Mouse (Mus musculus) left cerebral cortex, postnatal 36 days (tissue): ENCODE measurements around the gene Dock8. TPM values are rescaled to one million over a fixed set of nuclear protein-coding genes. Genes with fewer than 3 reads are reported as not detected.
"Not testable (repeated sequence)": the region's sequence is repeated elsewhere in the genome, so short reads cannot be mapped to it uniquely, and the experiment has no call there.

ENCODE experiments used
- DNase-seq, 2 experiments: peaks; one replicate each; pipeline ENCODE4 v3.0.0; 2021 to 2022; ENCODE audit warnings: low spot score in 2 of 2, mixed read lengths in 1 of 2
- intact Hi-C: fragments of 180-260 bp; cut with DNase I; formaldehyde crosslinking; loops from one replicate; pipeline ENCODE4 v1.15.1; 2025
- total RNA-seq, 2 experiments: library from RNA; stranded (reverse); gene quantifications; 2 replicates each; pipeline ENCODE4 v1.2.3; 2021

Gene Dock8
- total RNA-seq, 2 experiments from 2014 or later: 2.3 to 4.6 TPM

DNA sequence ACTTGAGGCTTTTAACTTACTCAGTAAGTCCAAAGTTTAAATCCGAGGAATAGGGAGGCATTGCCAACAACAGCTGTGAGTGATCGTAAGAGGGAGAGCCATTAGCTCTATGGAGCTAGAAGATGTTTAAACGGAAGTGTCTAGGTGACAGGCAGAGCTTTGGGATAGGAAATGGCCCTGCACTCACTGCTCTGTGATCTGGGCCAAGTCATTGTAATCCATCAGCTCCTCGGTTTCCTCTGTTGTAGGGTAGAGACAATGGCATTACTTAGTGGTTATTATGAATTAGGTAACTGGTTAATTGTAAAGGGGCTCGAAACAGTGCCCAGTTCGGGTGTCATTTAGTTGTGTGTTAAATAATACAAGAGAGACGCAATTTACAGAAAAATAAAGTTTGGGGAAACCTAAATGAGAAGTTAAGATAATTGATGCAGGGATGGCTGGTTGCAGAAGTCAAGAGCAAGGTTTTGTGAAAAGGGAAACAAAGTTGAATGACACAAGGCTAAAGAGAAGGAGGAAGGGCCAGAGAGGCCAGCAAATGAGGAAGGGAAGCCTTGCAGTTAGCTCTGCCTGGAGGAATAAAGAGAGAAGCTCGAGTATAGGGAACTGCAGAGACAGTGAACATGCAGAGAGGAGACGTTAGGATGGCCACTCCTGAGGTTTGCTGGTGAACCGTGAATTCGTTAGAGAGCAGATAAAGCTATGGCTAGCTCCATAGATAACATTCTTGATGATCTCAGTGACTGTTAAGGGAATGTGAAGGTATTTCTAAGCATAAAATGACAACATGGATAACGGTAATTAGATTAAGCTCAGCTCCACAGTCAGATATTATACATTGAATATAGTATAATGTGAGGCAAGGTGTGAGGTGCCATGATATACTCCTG is 2.3 kb upstream of the Dock8 start:
- intact Hi-C loops: no loop called here
- no peak for DNase-seq

DNA sequence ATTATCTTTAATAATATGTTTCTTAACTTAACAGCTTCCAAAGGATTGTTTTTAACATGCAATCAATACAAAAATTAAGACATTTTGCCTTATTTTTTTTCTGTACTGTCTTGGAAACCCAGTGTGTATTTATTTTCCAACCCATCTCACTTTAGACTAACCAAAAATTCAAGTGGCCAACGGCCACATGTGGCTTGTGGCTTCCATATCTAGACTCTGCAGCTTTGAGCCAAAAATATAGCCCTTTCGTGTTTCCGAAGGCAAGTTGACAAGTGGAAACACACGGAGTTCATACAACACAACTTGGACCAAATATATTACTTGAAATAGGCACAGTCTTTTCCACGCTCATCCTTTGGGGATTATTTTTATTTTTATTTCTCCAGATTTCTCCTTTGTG is 773 bp upstream of the Dock8 start:
- intact Hi-C loops: no loop called here
- no peak for DNase-seq

DNA sequence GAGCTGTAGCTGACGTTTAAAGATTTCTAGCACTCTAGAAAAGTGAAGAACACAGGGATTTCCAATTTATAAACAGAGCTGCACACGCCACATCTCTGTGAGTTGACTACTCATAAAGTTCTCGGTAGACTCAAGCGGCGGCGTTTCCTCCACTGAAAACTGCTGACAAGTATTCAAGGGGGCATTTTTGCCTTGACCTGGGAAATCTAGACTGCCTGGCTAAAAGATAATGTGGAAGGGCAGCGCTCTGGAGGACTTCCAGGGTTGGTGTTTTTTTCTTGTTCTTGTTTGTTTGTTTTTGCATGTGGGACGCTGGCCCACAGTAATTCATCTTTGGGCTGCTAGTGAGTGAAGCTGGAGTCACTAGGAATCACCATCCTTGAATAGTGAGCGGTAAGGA is 819 bp downstream of the Dock8 start:
- intact Hi-C loops: no loop called here
- DNase-seq: no peak

DNA sequence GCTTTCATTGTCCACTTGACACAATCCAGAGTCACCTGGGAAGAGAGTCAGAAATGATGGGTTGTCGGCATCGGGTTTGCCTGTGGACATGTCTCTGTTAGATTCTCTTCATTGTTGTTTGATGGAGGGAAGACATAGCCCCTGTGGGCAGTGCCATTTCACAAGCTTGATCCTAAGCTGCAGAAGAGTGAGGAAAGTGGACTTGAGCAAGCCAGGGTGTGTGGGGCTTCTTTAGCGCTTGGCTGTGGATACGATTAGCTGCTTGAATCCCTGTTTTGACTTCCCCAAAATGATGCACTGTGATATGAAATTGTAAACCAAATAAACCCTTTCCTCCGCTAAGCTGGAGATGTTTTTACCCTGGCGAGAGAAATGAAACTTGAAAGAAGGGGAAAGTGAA is 2.7 kb downstream of the Dock8 start:
- intact Hi-C loops: no loop called here
- no peak for DNase-seq

DNA sequence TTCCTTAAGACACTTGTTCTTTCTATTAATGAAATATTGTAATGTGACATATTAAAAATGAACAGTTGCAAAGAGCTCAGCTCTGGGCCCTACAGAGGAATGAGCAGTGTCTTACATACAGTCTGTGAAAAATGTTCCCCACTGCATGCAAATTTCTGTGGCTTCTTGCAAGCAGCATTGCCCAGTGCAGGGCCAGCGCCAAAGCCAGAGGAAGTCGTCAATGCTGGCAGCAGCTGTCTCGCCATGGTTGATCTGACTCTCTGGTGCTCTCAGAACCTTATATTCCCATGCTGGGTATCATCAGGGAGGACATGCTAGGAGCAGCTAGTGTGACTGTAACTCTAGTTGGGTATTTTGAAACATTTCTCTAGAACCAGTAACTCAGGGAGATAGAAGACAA is 3.5 kb downstream of the Dock8 start:
- intact Hi-C loops: no loop called here
- DNase-seq: no peak

DNA sequence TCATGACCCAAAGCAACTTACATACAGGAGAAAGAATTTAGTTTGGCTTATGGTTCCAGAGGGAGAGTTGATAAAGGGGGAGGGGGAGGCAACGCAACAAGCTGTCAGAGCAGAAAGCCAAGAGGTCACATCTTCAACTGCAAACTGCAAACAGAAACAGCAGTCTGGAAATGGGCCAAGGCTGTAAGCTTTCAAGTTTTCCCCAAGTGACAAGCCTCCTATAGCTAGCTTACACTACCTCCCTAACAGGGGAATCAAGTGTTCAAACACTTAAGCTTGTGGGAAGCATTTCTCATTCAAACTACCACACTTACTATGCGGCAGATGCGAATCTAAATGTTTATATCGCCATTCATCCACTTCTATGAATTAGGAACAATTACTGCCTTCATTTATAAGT is 4.5 kb downstream of the Dock8 start:
- no peak for DNase-seq
- intact Hi-C loops: no loop called here

DNA sequence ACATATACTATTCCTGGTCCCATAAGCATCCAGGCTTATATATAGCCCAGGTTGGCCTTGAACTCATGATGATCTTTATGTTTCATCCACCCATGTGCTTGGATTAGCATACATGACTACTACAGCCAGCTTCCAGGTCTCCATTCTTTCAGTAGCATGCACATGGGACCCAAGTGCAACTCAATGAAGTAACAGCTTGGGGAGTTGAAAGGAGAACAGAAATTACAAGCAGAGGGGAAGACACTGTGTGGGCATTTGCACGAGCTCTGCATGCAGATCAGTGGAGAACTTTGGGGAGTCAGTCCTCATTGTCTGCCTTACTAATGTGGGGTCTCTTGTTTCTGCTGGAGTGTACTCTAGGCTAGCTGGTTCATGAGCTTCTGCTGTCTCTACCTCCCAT is 7.4 kb downstream of the Dock8 start:
- DNase-seq: no peak
- intact Hi-C loops: no loop called here

DNA sequence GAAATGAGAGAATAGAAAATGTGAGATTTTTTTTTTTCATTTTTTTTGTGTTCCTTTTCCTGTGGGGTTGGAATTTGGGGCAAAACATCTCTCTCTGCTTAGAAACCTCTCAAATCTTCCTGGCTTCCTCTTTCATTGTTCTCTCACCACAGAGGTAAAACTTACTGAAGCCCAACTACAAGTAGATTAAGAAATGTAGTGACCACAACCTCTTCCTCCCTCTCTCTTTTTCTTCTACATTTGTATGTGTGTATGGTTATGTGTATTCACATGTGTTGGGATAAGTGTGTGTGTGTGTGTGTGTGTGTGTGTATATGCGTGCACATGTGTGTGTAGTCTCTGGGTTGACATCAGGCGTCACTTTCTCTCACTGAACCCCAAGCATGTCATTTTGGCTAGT is 9.2 kb downstream of the Dock8 start:
- intact Hi-C loops: no loop called here
- DNase-seq: no peak

DNA sequence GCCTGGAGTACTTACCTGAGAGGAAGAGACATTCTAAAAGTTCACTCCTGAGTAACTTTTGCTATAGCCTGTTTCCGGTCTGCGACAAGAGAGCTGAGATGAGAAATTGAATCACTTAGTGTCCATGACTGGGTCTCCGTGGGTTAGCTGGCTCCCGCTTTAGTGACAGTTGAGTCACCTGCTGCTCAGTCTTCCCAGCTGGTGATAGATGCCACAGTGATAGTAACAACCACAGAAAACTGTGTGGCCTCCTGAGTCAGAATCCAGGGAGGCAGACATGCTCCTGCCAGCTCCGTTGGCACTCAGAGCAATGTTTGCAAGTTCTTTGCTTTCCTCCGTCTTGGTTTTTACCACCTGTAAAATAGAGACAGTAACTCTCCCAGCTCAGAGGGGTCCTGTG is 23.4 kb downstream of the Dock8 start:
- intact Hi-C loops: no loop called here
- no peak for DNase-seq

DNA sequence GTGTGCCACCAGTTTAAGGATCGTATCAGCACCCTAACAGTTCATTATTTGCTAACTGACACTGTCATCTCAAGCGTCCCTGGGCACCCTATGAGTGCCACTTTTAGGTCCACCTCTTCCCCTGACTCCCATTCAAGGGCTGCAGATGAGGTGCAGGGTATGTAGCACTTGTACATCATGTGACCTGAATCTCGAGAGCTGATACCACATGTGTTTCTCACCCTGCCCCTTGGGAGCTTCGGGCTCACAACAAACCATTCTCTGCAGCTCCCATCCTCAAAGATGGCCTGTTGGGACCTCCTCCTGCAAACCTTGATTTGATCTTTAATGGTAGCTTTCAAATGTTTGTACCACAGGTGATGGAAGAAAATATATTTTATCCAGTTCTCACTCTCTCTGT is 32.4 kb downstream of the Dock8 start:
- intact Hi-C loops: no loop called here
- no peak for DNase-seq

DNA sequence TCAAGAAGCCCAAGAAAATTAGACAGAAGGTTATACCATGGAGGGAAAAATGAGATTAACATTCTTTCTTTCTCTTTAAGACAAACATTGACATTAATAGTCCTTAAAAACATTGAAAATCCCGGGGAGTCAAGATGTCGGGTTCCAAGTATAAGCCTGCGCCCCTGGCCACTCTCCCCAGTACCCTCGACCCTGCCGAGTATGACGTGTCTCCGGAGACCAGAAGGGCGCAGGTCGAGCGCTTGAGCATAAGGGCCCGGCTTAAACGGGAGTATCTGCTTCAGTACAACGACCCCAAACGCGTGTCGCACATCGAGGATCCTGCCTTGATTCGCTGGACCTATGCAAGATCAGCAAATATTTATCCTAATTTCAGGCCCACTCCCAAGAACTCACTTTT is 33.7 kb downstream of the Dock8 start:
- DNase-seq, intact Hi-C loops: not testable (repeated sequence)

DNA sequence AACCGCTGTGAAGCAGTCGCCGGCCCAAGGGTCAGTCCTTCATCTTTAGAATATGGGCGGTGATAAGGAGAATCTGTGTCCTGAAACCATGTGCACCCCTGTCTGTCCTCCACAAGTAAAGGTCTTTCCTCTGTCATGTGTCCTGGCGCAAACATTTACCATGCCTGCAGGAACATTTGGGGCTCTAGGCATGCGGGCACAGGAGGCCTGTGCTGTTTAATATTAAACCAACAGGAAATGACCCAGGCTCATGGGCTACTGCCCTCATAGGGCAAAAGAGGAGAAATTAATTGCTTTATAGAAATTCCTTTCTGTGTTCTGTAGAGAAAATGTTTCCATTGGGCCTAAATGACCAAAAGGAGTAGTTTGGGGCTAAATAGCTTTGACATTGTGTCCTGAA is 36.5 kb downstream of the Dock8 start:
- intact Hi-C loops: no loop called here

DNA sequence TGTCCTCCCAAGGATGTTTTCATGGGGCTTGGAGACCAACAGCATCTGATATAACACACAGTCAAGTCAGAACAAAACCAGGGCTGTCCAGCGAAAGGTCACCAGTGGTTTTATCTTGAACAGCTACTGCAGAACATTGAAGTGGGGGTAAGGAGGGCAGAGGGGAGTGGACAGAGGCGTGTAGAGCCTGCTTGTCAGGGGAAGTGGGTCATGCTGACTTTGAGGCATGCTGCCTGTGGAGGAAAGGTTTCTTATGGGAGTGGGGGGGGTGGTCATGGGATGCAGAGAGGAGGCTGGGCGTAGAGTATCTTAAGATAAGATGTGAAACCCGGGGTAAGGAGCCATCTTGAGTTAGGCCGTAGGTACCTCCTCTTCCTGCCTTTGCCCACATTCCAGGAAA is 37.5 kb downstream of the Dock8 start:
- intact Hi-C loops: no loop called here
- DNase-seq: no peak

More for the DNA sequence above, 36.5 kb downstream of the Dock8 start:
- DNase-seq: no peak

DNA sequence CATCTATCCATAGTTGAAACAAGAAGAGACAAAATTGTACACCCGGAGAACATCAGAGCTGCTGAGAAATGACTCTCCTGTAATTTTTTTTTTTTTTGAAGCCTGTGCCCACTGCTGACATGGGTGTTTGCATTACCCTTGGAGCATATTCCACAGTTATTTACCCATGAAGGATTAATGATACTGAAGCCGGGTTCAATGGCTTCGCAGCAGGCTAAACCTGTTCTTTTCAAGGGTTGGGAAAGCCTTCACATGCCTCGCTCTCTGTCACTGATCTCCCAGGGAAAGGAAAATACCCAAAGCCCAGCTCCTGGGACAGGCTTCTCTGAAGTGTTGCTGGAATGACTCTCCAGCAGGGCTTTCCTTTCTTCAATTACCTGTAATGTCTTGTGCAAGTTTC is 37.9 kb downstream of the Dock8 start:
- DNase-seq: no peak
- intact Hi-C loops: no loop called here

DNA sequence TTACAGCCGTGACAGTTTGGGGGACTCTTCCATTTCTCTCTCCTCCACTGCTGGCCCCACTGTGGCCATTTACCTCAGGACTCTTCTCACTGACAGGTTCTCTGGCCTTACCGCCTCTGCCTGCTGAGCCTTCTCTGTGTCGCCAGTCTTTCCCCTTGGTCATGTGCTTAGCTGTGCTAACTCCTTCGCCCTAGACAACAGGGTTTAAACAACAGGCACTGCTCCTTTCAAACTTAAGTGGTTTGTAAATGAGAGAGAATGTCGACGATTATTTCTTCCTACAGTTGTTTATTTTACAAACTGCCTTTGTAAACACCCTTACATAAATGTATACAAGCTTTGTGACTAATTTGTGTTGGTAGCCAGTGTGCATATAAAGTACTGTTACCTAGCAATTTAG is 39.0 kb downstream of the Dock8 start:
- intact Hi-C loops: no loop called here
- no peak for DNase-seq

DNA sequence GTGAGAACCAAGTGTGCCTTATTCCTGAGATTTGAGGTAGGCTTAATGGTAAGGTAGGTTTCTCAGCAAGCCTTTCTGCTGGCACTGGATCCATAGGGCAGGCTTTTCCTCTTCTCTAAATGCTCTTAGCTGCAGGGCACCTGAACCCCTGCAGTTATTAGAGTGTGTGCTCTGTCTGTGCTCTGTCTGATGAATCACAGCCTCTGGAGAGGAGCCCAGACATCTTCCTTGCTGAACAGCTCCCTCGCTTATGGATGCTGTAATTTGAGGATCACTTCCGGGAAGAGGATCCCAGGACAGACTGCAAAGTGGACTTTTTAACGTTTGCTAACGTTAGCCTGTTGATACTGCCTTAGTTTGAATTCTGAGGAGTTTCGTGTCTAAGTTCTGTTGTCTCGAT is 41.9 kb downstream of the Dock8 start:
- intact Hi-C loops: no loop called here
- no peak for DNase-seq

DNA sequence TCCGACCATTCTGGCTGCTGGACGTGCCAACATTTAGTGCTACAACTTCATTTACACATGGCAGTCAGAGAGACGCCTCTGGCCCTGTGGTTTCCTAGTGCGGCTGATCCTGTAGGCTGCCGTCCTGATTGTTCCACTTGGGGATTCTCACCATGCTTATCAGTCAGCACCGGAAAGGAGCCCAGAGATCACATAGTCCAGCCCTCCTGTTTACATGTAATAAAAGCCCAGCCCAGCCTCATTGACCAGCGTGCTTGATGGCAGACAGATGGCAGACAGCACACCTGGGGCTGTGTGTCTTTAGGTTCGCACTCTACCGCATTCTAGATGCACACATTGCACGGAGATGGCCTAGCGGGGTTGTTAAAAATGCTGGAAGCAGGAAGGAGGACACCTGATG is 43.6 kb downstream of the Dock8 start:
- intact Hi-C loops: no loop called here
- DNase-seq: no peak

DNA sequence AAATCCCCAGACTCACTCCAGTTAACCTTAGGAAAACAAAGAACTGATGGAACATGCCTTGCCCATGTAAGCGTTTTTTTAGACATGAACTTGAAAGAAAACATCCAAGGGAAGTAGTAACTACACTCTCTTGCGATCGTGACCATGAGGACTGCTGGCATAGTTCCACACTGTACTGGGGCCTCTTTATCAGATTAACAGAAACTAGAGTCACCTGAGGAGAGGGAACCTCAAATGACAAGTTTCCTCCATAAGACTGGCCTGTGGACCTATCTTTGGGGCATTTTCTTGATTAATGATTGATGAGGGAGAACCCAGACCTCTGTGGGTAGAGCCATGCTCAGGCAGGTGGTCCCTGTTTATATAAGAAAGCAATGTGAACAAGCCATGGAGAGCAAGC is 44.7 kb downstream of the Dock8 start:
- intact Hi-C loops: no loop called here
- DNase-seq: no peak

DNA sequence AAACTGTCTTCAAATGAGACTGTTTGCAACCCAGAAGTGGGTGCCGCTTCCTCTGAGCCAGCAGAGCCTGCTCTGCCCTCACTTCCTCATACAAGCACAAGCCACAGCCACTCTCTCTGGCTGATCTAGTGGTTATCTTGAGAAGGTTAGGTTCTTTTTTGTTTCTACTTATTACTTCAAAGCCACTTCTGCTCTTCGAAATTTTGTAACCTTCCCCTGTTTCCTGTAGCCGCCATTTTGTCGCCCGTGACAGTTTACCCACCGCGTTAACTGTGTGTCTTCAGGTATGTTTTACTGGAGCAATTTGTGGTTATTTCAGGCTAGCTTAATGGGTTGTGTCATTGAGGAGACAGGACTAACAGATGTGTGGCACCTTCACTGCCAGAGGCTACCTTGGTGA is 53.0 kb downstream of the Dock8 start:
- intact Hi-C loops: no loop called here
- DNase-seq: no peak

DNA sequence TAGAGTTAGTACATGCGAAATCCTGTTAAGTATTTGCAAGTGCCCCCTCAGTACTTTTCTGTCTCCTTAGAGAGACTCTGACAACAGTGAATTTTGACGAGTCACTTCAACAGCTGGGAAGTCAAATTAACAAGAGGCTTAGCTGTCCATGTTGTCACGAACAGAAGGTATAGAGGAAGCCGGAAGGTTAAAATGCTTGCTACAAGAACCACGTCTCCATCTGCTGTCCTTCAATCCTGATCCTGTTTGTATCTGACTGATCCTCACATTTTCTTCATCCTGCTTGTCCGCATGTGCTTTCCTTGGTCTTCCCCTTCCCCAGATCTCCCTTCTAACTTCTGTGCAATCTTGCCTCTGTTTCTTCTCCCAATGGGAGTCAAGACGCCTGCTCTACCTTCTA is 53.8 kb downstream of the Dock8 start:
- intact Hi-C loops: no loop called here
- no peak for DNase-seq

DNA sequence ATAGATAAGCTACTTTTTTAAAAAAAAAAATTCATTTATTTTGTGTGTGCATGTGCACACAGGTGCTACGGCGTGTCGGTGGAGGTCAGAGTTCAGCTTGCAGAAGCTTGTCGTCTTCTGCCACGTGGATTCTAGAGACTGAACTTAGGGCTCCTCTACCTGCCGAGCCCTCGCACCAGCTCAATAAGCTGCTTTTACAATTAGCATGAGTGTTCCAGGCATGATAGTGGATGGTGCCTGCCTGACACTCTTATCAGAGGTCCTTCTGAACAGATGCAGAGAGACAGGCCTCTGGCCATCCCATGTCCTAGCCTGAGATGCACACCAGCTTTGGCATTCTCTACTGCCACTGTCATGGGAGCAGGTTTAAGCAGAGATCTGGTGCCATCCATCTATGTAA is 55.7 kb downstream of the Dock8 start:
- DNase-seq: no peak
- intact Hi-C loops: no loop called here

DNA sequence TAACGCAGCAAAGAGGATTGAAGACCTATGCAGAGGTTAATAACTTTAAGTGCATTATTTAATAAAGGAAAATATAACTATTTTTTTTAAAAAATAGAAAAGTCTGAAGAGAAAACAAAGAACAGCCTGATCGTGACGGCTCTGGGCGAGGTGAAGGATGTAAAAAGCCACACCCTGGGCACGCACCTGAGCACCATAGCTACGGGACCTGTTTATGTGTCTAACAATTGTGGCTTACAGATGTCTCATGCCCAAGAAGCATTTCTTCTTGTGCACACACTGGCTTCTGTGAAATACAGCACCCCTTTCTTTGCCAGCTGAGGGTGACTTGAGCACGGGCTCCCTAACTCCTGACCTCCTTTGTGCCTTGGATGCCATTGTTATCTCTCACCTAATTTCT is 56.2 kb downstream of the Dock8 start:
- DNase-seq: no peak
- intact Hi-C loops: no loop called here
